Mouse (Mus musculus): ENCODE results near the gene Rnps1.

DNA sequence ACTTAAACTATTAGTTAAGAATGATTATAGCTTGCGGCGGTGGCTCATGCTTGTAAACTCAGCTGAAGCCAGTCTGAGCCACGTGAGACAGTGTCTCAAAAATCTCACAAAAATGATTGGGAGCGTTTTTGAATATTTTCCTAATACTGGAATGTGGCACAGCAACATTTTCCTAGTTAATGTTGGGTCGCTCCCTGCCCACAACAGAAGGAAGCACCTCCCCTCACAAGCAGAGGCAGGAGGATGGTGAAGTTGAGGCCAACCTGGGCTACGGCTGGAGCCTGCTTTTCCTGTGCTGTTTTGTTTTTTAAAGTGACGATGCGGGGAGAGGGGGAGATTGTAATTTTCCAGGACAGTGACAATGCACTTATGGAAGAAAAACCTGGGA, 12.8 kb downstream of the Rnps1 start:
- no peak for TF ChIP-seq POLR2A (IDR thresholded peaks at IDR 0.05; ENCODE audit: low read depth, low read length)
- no peak for TF ChIP-seq CTCF (IDR thresholded peaks at IDR 0.05; ENCODE audit: extremely low read depth, insufficient read length, insufficient replicate concordance, low read depth, low read length)
